Mouse (Mus musculus) liver, postnatal 0 days (tissue): ENCODE measurements at regions not wholly inside any gene's neighbourhood (a gene's known extent, or its start where the extent isn't known, plus 50 kb on each side); places are given as distances from the start of the nearest gene placed in this dataset.

ENCODE experiments used
- CTCF ChIP-seq: sonication (generic); IDR thresholded peaks from 2 replicates; pipeline ENCODE4 v1.5.1; 2016; ENCODE audit warnings: antibody characterized with exemption, low read depth
- EP300 ChIP-seq: IDR thresholded peaks from 2 replicates; pipeline ENCODE4 v1.6.1; 2016; ENCODE audit warnings: antibody characterized with exemption, low read depth, mild to moderate bottlenecking

GRCm38 (mm10) chr6:31231821-31232220 is 166.7 kb upstream of the Mkln1 start:
- TF ChIP-seq CTCF (no peak), EP300 (no peak)
